Mouse (Mus musculus): ENCODE results near the gene Fmo5. TPM values are rescaled to one million over a fixed set of nuclear protein-coding genes. Genes with fewer than 3 reads are reported as not detected.

Fmo5 gene
- polyA plus RNA-seq, 1 experiment = 3.0 TPM

DNA sequence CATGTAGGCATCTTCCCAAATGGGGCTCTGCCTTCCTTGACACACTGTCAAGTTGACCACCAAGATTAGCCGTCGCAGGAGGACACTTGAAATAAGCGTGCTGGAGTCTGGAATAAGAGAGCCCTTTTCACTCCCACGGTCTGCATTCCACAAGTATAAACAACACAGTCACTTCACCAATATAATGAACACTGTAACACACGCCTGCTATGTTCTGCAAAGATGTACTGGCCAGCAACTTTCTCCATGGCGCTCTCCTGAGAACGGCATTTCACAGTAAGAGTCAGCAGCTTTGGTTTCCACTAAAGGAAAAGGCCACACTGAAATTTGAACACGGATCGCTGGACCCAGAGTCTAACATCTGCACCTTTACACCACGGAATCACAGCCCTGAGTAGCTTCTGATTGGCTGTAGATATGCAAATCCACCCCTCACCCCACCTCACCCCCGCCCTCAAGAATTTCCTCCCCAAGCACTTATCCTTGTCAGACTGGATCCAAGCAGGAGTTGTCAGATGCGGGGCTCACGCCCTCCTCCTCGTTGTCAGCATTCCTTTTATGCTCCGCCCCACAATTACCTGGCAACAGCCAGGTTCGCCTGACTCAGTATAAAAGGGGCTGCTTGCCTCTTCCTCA, 55.1 kb downstream of the Fmo5 start:
- Histone ChIP-seq H3K4me3 (ENCODE audit: extremely low read depth, insufficient read depth, insufficient read length) (no peak overlapping the region), H3K27ac (ENCODE audit: insufficient read depth, low read length) (no peak overlapping the region), H3K4me1 (ENCODE audit: control insufficient read depth, insufficient read depth, insufficient read length) (no peaks in the 10 kb centered on the region), H3K27me3 (ENCODE audit: control insufficient read depth, insufficient read depth, low read length) (no peaks in the 10 kb centered on the region), H3K36me3 (ENCODE audit: control insufficient read depth, insufficient read depth, low read length) (no peaks in the 10 kb centered on the region)
- no peak for TF ChIP-seq CTCF (IDR thresholded peaks at IDR 0.05; ENCODE audit: extremely low read depth, insufficient read depth, insufficient read length, insufficient replicate concordance)
- TF ChIP-seq POLR2A (IDR thresholded peaks at IDR 0.05; ENCODE audit: low read depth, low read length) = no peak
- WGBS = 68% methylated on average over 16 of the region's 16 CpGs
- DNase-seq (ENCODE audit: low read depth in 1 of 2, low spot score in 2 of 2) = no peak

DNA sequence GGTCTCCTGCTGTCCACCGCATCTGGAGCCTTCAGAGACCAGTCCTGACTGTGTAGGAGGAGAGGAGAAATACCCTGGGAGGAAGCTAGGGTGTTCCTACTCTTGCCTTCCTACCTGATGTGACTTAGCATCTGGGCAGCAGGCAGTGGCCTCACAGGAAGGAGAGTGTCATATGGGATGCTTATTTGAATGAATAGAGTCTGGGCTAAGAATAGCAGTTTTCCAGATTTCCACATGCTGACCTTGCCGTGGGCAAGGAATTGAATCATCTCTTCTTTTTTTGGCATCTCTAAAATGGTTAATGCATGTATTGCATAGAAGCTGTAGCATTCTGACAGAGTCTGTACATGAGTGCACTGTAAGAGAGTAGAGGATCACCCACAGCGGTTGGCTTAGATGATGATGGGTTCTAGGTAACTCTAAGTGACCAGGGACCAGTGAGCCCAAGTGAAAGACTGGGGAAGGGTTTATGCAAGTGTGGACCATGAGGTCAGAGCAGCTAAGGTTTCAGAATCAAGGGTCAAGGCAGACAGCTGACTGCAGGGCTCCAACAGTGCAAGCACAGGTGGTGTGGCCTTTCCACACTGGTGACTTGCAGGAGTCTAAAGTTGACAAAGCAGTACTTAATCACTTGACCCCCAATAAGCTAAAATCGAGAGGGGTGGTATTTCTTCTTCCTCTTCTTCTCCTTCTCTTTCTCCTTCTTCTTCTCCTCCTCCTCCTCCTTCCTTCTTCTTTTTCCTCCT, 57.9 kb downstream of the Fmo5 start:
- Histone ChIP-seq H3K27ac (ENCODE audit: insufficient read depth, low read length) (no peak overlapping the region), H3K27me3 (ENCODE audit: control insufficient read depth, insufficient read depth, low read length) (no peaks in the 10 kb centered on the region), H3K4me3 (ENCODE audit: extremely low read depth, insufficient read depth, insufficient read length) (no peak overlapping the region), H3K4me1 (ENCODE audit: control insufficient read depth, insufficient read depth, insufficient read length) (no peaks in the 10 kb centered on the region), H3K36me3 (ENCODE audit: control insufficient read depth, insufficient read depth, low read length) (no peaks in the 10 kb centered on the region)
- no peak for DNase-seq (ENCODE audit: low read depth in 1 of 2, low spot score in 2 of 2)
- 77% methylated on average over 4 of the region's 4 CpGs for WGBS
- TF ChIP-seq CTCF (IDR thresholded peaks at IDR 0.05; ENCODE audit: extremely low read depth, insufficient read depth, insufficient read length, insufficient replicate concordance) = no peak
- TF ChIP-seq POLR2A (IDR thresholded peaks at IDR 0.05; ENCODE audit: low read depth, low read length) = no peak

DNA sequence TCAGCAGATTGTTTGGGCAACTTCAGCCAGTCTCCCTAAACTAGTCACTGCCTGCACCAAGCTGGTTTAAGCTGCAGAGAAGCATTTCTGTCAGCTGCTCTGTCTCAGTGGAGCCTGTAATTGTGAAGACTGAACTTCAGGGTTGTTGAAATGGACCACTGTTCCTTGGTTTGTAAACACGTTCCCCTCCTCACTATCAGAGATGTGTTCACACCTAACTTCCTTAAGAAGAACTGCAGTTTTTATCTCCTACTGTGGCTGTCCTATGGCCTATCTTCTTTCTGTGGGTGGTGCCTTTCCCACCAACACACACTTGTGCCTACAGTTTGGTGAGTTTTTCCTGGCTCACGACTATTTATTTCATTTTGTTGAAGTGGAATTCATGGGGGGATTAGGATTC, 60.7 kb downstream of the Fmo5 start:
- H3K4me1 ChIP-seq (ENCODE audit: control insufficient read depth, insufficient read depth, insufficient read length) = no peaks in the 10 kb centered on the region
- no peak for DNase-seq (ENCODE audit: low read depth in 1 of 2, low spot score in 2 of 2)
- no peak for TF ChIP-seq POLR2A (IDR thresholded peaks at IDR 0.05; ENCODE audit: low read depth, low read length)
- H3K27me3 ChIP-seq (ENCODE audit: control insufficient read depth, insufficient read depth, low read length) = no peaks in the 10 kb centered on the region
- H3K27ac ChIP-seq (ENCODE audit: insufficient read depth, low read length) = no peak overlapping the region
- H3K36me3 ChIP-seq (ENCODE audit: control insufficient read depth, insufficient read depth, low read length) = no peaks in the 10 kb centered on the region
- WGBS = 68% methylated on average over 2 of the region's 2 CpGs
- no peak overlapping the region for H3K4me3 ChIP-seq (ENCODE audit: extremely low read depth, insufficient read depth, insufficient read length)

DNA sequence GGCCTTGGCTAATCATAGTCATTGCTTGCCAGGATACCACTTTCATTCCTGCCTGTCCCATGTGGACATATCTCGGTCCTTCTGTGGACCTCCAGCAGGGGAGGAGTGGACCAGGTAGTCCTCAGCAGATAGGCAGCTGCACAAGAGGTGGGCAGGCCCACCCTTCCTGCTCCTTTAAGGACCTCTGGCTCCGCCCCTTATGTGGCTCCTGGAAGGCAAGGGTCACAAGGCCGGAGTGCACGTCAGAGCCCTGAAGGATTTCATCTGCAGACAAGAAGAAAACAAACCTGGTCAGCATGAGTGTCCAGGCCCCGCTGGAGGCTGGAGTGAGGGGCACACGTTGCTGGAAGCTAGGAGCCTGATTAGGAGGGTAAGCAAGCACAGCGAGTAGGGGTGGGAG, 62.0 kb downstream of the Fmo5 start:
- WGBS = 86% methylated on average over 7 of the region's 7 CpGs
- TF ChIP-seq CTCF (IDR thresholded peaks at IDR 0.05; ENCODE audit: extremely low read depth, insufficient read depth, insufficient read length, insufficient replicate concordance) (no peak), POLR2A (IDR thresholded peaks at IDR 0.05; ENCODE audit: low read depth, low read length) (no peak)
- no peaks in the 10 kb centered on the region for H3K27me3 ChIP-seq (ENCODE audit: control insufficient read depth, insufficient read depth, low read length)

DNA sequence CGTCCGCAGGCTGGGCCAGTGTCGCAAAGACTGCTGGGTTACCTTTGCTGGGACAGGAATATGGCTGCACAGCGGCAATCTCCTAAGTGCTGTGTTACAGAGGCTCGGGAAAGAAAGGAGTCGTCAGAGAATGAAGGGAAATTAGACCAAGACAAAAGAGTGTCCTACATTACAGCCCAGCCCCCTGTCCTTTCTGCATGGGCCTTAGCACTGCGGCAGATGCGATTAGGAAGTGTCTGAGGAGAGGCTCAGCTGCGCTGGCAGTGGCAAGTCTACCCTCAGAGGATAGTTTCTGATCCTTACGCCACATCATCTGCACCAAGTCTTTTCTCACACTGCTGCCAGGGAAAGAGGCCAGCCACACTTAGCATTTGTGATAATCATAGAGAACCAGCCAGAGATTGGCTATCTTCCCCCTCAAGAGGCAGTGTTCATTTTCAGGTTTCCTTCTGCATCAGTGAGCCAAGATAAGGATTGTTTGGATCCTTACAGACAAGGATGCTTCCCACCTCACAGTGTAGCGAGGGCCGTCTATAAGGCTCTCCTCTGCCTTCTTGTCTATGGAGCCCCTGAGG, 62.9 kb downstream of the Fmo5 start:
- no peak for DNase-seq (ENCODE audit: low read depth in 1 of 2, low spot score in 2 of 2)
- no peaks in the 10 kb centered on the region for H3K27me3 ChIP-seq (ENCODE audit: control insufficient read depth, insufficient read depth, low read length)
- H3K4me3 ChIP-seq (ENCODE audit: extremely low read depth, insufficient read depth, insufficient read length) = no peak overlapping the region
- 86% methylated on average over 12 of the region's 12 CpGs for WGBS
- no peak overlapping the region for H3K27ac ChIP-seq (ENCODE audit: insufficient read depth, low read length)
- H3K4me1 ChIP-seq (ENCODE audit: control insufficient read depth, insufficient read depth, insufficient read length) = no peaks in the 10 kb centered on the region
- TF ChIP-seq POLR2A (IDR thresholded peaks at IDR 0.05; ENCODE audit: low read depth, low read length) (no peak), CTCF (IDR thresholded peaks at IDR 0.05; ENCODE audit: extremely low read depth, insufficient read depth, insufficient read length, insufficient replicate concordance) (no peak)
- no peaks in the 10 kb centered on the region for H3K36me3 ChIP-seq (ENCODE audit: control insufficient read depth, insufficient read depth, low read length)

More for the DNA sequence above, 62.0 kb downstream of the Fmo5 start:
- Histone ChIP-seq H3K27ac (ENCODE audit: insufficient read depth, low read length) (no peak overlapping the region), H3K4me1 (ENCODE audit: control insufficient read depth, insufficient read depth, insufficient read length) (no peaks in the 10 kb centered on the region), H3K4me3 (ENCODE audit: extremely low read depth, insufficient read depth, insufficient read length) (no peak overlapping the region), H3K36me3 (ENCODE audit: control insufficient read depth, insufficient read depth, low read length) (no peaks in the 10 kb centered on the region)
- no peak for DNase-seq (ENCODE audit: low read depth in 1 of 2, low spot score in 2 of 2)

DNA sequence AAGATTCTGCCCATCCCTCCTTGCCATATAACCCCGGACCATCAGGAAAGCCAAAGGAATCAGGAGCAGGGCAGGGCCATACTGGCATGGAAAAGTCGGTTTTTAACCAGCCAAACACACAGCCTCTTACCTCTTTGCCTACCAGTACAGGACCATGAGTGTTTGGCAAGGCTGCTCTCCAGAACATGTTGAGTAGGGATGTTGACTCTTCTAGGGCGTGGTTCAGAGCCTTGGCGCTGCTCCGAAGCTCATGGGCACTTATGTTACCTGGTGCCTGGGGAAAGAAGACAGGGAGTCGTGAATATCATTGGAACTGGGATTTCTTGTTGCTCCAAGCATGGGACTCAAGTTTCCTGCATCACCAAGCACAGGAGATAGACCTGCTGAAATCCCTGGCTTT, 65.2 kb downstream of the Fmo5 start:
- DNase-seq (ENCODE audit: low read depth in 1 of 2, low spot score in 2 of 2) = no peak
- H3K36me3 ChIP-seq (ENCODE audit: control insufficient read depth, insufficient read depth, low read length) = no peaks in the 10 kb centered on the region
- no peak overlapping the region for H3K4me3 ChIP-seq (ENCODE audit: extremely low read depth, insufficient read depth, insufficient read length)
- H3K4me1 ChIP-seq (ENCODE audit: control insufficient read depth, insufficient read depth, insufficient read length) = no peaks in the 10 kb centered on the region
- TF ChIP-seq CTCF (IDR thresholded peaks at IDR 0.05; ENCODE audit: extremely low read depth, insufficient read depth, insufficient read length, insufficient replicate concordance) = no peak
- TF ChIP-seq POLR2A (IDR thresholded peaks at IDR 0.05; ENCODE audit: low read depth, low read length) = no peak
- 84% methylated on average over 6 of the region's 6 CpGs for WGBS
- H3K27ac ChIP-seq (ENCODE audit: insufficient read depth, low read length) = no peak overlapping the region
- no peaks in the 10 kb centered on the region for H3K27me3 ChIP-seq (ENCODE audit: control insufficient read depth, insufficient read depth, low read length)

DNA sequence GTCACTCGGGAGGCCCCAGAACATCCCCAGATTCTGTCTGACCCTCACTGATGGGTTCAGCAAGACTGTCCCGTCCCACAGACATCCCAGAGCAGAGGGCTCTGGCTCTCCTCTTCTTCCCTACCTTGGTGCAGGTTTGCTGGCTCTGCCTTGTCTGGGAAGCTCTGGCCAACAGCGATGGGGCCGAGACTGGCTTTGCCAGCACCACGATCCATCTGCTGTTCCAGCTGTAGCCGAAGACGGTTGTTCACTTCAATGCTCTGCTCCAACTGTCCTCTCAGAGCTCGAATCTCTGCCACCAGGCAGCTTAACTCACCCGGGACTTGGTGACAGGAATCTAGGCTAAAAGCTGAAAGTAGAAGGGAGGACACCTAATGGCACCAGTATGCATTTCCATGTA, 68.3 kb downstream of the Fmo5 start:
- no peaks in the 10 kb centered on the region for H3K36me3 ChIP-seq (ENCODE audit: control insufficient read depth, insufficient read depth, low read length)
- DNase-seq (ENCODE audit: low read depth in 1 of 2, low spot score in 2 of 2) = no peak
- H3K4me3 ChIP-seq (ENCODE audit: extremely low read depth, insufficient read depth, insufficient read length) = no peak overlapping the region
- H3K4me1 ChIP-seq (ENCODE audit: control insufficient read depth, insufficient read depth, insufficient read length) = no peaks in the 10 kb centered on the region
- H3K27ac ChIP-seq (ENCODE audit: insufficient read depth, low read length) = no peak overlapping the region
- TF ChIP-seq CTCF (IDR thresholded peaks at IDR 0.05; ENCODE audit: extremely low read depth, insufficient read depth, insufficient read length, insufficient replicate concordance) (no peak), POLR2A (IDR thresholded peaks at IDR 0.05; ENCODE audit: low read depth, low read length) (no peak)
- WGBS = 80% methylated on average over 9 of the region's 9 CpGs
- H3K27me3 ChIP-seq (ENCODE audit: control insufficient read depth, insufficient read depth, low read length) = no peaks in the 10 kb centered on the region

Data from spleen, adult 2 months (tissue).